Mouse (Mus musculus): Measurements from ENCODE around the gene Col6a2. TPM values are rescaled to one million over a fixed set of nuclear protein-coding genes. Genes with fewer than 3 reads are reported as not detected.

Gene Col6a2
- polyA plus RNA-seq, 1 experiment from 2014 or later, result 8.6 TPM

- Histone ChIP-seq H3K27ac (replicated peaks) (no peak overlapping the region), H3K36me3 (no peaks in the 10 kb centered on the region), H3K4me1 (no peaks in the 10 kb centered on the region), H3K9me3 (replicated peaks) (no peaks in the 10 kb centered on the region), H3K27me3 (ENCODE audit: low read depth, poor library complexity, severe bottlenecking) (no peaks in the 10 kb centered on the region), H3K4me3 (no peak overlapping the region)
- WGBS, result 84% methylated on average over 4 of the region's 4 CpGs
- DNase-seq (ENCODE audit: low spot score), result no peak
Measured at GRCm38 (mm10) chr10:76645686-76646085, 22.3 kb upstream of the Col6a2 start.

GRCm38 (mm10) chr10:76645066-76645465 is 21.6 kb upstream of the Col6a2 start:
- no peaks in the 10 kb centered on the region for H3K36me3 ChIP-seq
- DNase-seq (ENCODE audit: low spot score), result no peak
- H3K9me3 ChIP-seq (replicated peaks), result no peaks in the 10 kb centered on the region
- H3K4me1 ChIP-seq, result no peaks in the 10 kb centered on the region
- no peak overlapping the region for H3K4me3 ChIP-seq
- no peaks in the 10 kb centered on the region for H3K27me3 ChIP-seq (ENCODE audit: low read depth, poor library complexity, severe bottlenecking)
- H3K27ac ChIP-seq (replicated peaks), result no peak overlapping the region

- Histone ChIP-seq H3K27me3 (ENCODE audit: low read depth, poor library complexity, severe bottlenecking) (no peaks in the 10 kb centered on the region), H3K27ac (replicated peaks) (no peak overlapping the region), H3K36me3 (no peaks in the 10 kb centered on the region), H3K9me3 (replicated peaks) (no peaks in the 10 kb centered on the region), H3K4me1 (no peaks in the 10 kb centered on the region), H3K4me3 (no peak overlapping the region)
- no peak for DNase-seq (ENCODE audit: low spot score)
- 91% methylated on average over 4 of the region's 4 CpGs for WGBS
Measured at GRCm38 (mm10) chr10:76643999-76644398, 20.6 kb upstream of the Col6a2 start.

GRCm38 (mm10) chr10:76643446-76643845 is 20.0 kb upstream of the Col6a2 start:
- H3K36me3 ChIP-seq, result no peaks in the 10 kb centered on the region
- no peak overlapping the region for H3K27ac ChIP-seq (replicated peaks)
- 83% methylated on average over 9 of the region's 9 CpGs for WGBS
- H3K4me1 ChIP-seq, result no peaks in the 10 kb centered on the region
- no peak overlapping the region for H3K4me3 ChIP-seq
- no peak for DNase-seq (ENCODE audit: low spot score)
- no peaks in the 10 kb centered on the region for H3K27me3 ChIP-seq (ENCODE audit: low read depth, poor library complexity, severe bottlenecking)
- no peaks in the 10 kb centered on the region for H3K9me3 ChIP-seq (replicated peaks)

- no peaks in the 10 kb centered on the region for H3K27me3 ChIP-seq (ENCODE audit: low read depth, poor library complexity, severe bottlenecking)
- 84% methylated on average over 9 of the region's 9 CpGs for WGBS
- no peaks in the 10 kb centered on the region for H3K36me3 ChIP-seq
- no peak overlapping the region for H3K4me3 ChIP-seq
- no peak overlapping the region for H3K27ac ChIP-seq (replicated peaks)
- no peaks in the 10 kb centered on the region for H3K9me3 ChIP-seq (replicated peaks)
- DNase-seq (ENCODE audit: low spot score), result no peak
- H3K4me1 ChIP-seq, result no peaks in the 10 kb centered on the region
Measured at GRCm38 (mm10) chr10:76642628-76643434, 19.4 kb upstream of the Col6a2 start.

- WGBS, result 90% methylated on average over 13 of the region's 13 CpGs
Measured at GRCm38 (mm10) chr10:76641894-76642627, 18.6 kb upstream of the Col6a2 start.

DNA sequence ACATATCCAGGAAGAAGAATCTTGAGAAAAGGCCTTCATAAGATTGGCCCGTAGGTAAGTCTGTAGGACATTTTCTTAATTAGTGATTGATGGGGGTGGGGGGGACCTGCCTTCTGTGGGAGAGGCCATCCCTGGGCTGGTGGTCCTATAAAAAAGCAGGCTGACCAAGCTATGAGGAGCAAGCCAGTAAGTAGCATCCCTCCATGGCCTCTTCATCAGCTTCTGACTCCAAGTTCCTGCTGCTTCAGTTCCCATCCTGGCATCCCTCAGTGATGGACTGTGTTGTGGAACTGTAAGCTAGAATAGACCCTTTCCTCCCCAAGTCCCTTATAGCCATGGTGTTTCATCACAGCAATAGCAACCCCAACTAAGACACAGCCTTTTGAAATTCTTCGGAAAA is 16.5 kb upstream of the Col6a2 start:
- Histone ChIP-seq H3K27me3 (ENCODE audit: low read depth, poor library complexity, severe bottlenecking) (no peaks in the 10 kb centered on the region), H3K36me3 (no peaks in the 10 kb centered on the region), H3K9me3 (replicated peaks) (no peaks in the 10 kb centered on the region), H3K4me1 (peaks cover 6% of the 10 kb centered on the region), H3K4me3 (no peak overlapping the region), H3K27ac (replicated peaks) (no peak overlapping the region)
- DNase-seq (ENCODE audit: low spot score), result no peak
- WGBS, result 91% methylated on average over 2 of the region's 2 CpGs

More at GRCm38 (mm10) chr10:76641894-76642627, 18.6 kb upstream of the Col6a2 start:
- H3K27ac ChIP-seq (replicated peaks), result no peak overlapping the region
- H3K9me3 ChIP-seq (replicated peaks), result no peaks in the 10 kb centered on the region
- no peaks in the 10 kb centered on the region for H3K27me3 ChIP-seq (ENCODE audit: low read depth, poor library complexity, severe bottlenecking)
- DNase-seq (ENCODE audit: low spot score), result no peak
- H3K4me3 ChIP-seq, result no peak overlapping the region
- H3K36me3 ChIP-seq, result no peaks in the 10 kb centered on the region
- no peaks in the 10 kb centered on the region for H3K4me1 ChIP-seq

DNA sequence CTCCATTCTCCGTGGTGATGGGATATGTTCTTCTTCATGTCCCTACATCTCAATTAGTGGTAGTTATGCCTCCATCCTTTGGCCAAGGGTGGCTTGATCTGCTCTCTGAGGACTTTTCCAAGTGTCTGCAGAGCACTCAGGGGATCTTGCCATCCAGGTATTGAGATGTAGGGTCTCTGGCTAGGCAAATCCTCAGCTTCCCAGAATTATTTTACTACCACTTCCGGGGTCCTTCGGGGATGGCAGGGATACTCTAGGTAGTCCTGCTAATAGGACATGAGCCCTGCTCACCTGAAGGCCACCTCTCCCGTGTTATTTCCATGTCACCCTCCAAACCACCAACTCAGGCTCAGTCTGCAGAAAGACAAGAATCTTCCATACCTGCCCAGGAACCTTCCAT is 13.2 kb upstream of the Col6a2 start:
- Histone ChIP-seq H3K4me1 (peaks cover 16% of the 10 kb centered on the region), H3K4me3 (no peak overlapping the region), H3K27ac (replicated peaks) (no peak overlapping the region; the same call in 1 of the 2 replicates), H3K9me3 (replicated peaks) (no peaks in the 10 kb centered on the region), H3K36me3 (no peaks in the 10 kb centered on the region), H3K27me3 (ENCODE audit: low read depth, poor library complexity, severe bottlenecking) (no peaks in the 10 kb centered on the region)
- WGBS, result 79% methylated on average over 4 of the region's 4 CpGs
- DNase-seq (ENCODE audit: low spot score), result no peak

- Histone ChIP-seq H3K36me3 (no peaks in the 10 kb centered on the region), H3K4me3 (no peak overlapping the region), H3K9me3 (replicated peaks) (no peaks in the 10 kb centered on the region), H3K27me3 (ENCODE audit: low read depth, poor library complexity, severe bottlenecking) (no peaks in the 10 kb centered on the region), H3K4me1 (peaks cover 16% of the 10 kb centered on the region), H3K27ac (replicated peaks) (no peak overlapping the region; the same call in 1 of the 2 replicates)
- 70% methylated on average over 3 of the region's 3 CpGs for WGBS
- no peak for DNase-seq (ENCODE audit: low spot score)
Measured at GRCm38 (mm10) chr10:76636026-76636425, 12.6 kb upstream of the Col6a2 start.

GRCm38 (mm10) chr10:76634584-76634983 is 11.2 kb upstream of the Col6a2 start:
- Histone ChIP-seq H3K27me3 (ENCODE audit: low read depth, poor library complexity, severe bottlenecking) (no peaks in the 10 kb centered on the region), H3K4me1 (peaks cover 16% of the 10 kb centered on the region), H3K4me3 (no peak overlapping the region), H3K9me3 (replicated peaks) (no peaks in the 10 kb centered on the region), H3K36me3 (no peaks in the 10 kb centered on the region), H3K27ac (replicated peaks) (0 out of 2 replicates have a peak overlapping the region, but pooled peaks have one; percentile 30)
- WGBS, result 76% methylated on average over 5 of the region's 5 CpGs
- no peak for DNase-seq (ENCODE audit: low spot score)

DNA sequence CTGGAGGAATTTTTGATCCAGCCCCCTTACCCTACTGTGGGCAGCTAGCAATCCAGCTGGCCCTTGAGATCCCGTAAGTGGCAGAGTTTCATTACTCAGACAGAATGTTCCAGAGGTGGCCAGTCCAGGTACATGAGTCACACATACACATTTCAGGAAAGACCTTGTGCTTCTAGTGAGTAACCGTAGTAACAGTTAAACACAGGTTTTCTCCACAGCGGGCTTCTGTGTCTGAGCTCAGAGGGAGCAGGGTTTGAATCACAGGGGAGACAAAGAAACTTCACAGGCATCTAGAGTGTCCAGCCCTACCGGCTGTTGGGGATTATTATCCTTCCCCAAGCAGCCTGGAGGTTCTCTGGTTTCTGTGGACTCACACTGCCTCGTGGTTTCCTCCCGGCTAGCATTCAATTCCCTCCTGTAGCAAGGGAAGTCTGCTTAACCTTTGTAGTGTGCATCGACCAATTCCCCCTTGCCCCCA is 10.7 kb upstream of the Col6a2 start:
- 65% methylated on average over 7 of the region's 7 CpGs for WGBS
- Histone ChIP-seq H3K27ac (replicated peaks) (0 out of 2 replicates have a peak overlapping the region, but pooled peaks have one; percentile 30), H3K4me3 (no peak overlapping the region), H3K4me1 (peaks cover 16% of the 10 kb centered on the region), H3K27me3 (ENCODE audit: low read depth, poor library complexity, severe bottlenecking) (no peaks in the 10 kb centered on the region), H3K9me3 (replicated peaks) (no peaks in the 10 kb centered on the region), H3K36me3 (no peaks in the 10 kb centered on the region)
- DNase-seq (ENCODE audit: low spot score), result no peak

GRCm38 (mm10) chr10:76632630-76633029 is 9.2 kb upstream of the Col6a2 start:
- Histone ChIP-seq H3K27ac (replicated peaks) (no peak overlapping the region), H3K27me3 (ENCODE audit: low read depth, poor library complexity, severe bottlenecking) (no peaks in the 10 kb centered on the region), H3K4me3 (no peak overlapping the region), H3K4me1 (peaks cover 16% of the 10 kb centered on the region), H3K9me3 (replicated peaks) (no peaks in the 10 kb centered on the region), H3K36me3 (no peaks in the 10 kb centered on the region)
- no peak for DNase-seq (ENCODE audit: low spot score)
- 84% methylated on average over 8 of the region's 8 CpGs for WGBS

GRCm38 (mm10) chr10:76630657-76631056 is 7.2 kb upstream of the Col6a2 start:
- no peaks in the 10 kb centered on the region for H3K27me3 ChIP-seq (ENCODE audit: low read depth, poor library complexity, severe bottlenecking)
- no peak overlapping the region for H3K4me3 ChIP-seq
- peaks cover 16% of the 10 kb centered on the region for H3K4me1 ChIP-seq
- no peak overlapping the region for H3K27ac ChIP-seq (replicated peaks)
- WGBS, result 95% methylated on average over 1 of the region's 1 CpGs
- DNase-seq (ENCODE audit: low spot score), result no peak
- H3K36me3 ChIP-seq, result no peaks in the 10 kb centered on the region
- no peaks in the 10 kb centered on the region for H3K9me3 ChIP-seq (replicated peaks)
